In the genomic region with DNA sequence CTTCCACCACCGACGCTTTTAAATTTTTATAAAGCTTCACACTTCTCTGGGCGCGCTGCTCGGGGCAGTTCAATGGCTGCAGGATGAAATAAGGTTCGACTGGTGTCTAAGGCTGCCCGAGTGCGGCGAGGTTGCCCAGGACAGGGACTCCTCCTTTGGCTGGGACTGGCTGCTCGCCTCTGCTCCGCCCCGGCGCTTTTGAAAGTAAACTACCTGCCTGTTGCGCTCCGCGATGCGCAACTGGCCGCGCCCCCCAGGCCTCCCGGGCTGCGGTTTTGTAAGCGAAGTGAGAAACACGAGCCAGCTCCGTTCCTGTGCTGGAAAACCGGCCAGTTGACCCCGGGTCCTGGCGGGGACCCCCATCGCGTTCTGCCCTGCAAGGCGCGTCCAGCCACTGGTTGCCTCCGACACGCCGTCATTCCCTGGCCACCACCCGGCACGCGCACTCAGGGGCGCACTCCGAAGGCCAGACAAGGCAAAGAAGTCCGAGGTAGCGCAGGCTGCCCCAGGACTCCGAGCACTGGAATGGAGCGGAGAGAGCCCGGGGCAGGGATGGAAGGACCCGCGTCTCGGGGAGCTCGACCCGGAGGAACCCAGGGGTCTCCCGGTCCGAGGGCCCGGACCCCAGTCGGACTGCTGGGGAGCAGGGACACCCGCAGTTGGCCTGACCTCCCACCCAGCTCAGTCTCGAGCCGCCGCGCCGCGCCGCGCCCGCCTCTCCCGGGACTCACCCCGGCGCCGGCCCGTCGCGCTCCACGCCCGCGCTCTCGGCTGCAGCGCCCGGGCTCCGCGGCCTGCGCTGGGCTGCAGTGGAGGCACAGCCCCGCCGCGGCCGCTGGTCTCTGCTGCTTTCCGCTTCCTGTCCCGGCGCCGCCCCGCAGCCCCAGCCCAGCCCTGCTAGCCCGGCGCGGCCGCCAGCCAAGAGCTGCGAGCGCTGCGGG, we compare ENCODE assay signal across 8 mouse cellular contexts. TPM values are rescaled to one million over a fixed set of nuclear protein-coding genes. Genes with fewer than 3 reads are reported as not detected.
DNase-seq lines count a peak whose midpoint lies in the region; ATAC-seq and TF ChIP-seq lines count a peak whose summit lies in the region.

A gene (minus strand): TSS at position 913 of the 941 bp plus-strand sequence.

- TF ChIP-seq CTCF in kidney, adult 2 months (conservative IDR thresholded peaks at IDR 0.05; ENCODE audit: insufficient read depth, insufficient read length, low read depth, low read length) = no peak
- TF ChIP-seq CTCF in liver, embryonic 14.5 days (IDR thresholded peaks at IDR 0.05; ENCODE audit: low read depth) = no peak

- ATAC-seq in embryonic facial prominence, embryonic 12.5 days (ENCODE audit: insufficient number of reproducible peaks, insufficient read depth, low FRiP score, low TSS enrichment) = peak; percentile 86
- ATAC-seq in liver, embryonic 14.5 days (ENCODE audit: insufficient read depth) = peak; percentile 75
- ATAC-seq in neural tube, embryonic 13.5 days (ENCODE audit: low read depth) = peak; percentile 80

- no peaks in the 10 kb centered on the region for H3K9me3 ChIP-seq in embryonic facial prominence, embryonic 12.5 days
- no peaks in the 10 kb centered on the region for H3K9me3 ChIP-seq in liver, embryonic 14.5 days (ENCODE audit: control insufficient read depth, low read length)
- no peaks in the 10 kb centered on the region for H3K9me3 ChIP-seq in neural tube, embryonic 13.5 days

- no peak for TF ChIP-seq POLR2A in kidney, adult 2 months (IDR thresholded peaks at IDR 0.05; ENCODE audit: low read depth, low read length)

- H3K4me2 ChIP-seq in embryonic facial prominence, embryonic 12.5 days (replicated peaks) = peak within 1 kb of the TSS; percentile 85
- peak within 1 kb of the TSS; percentile 75 for H3K4me2 ChIP-seq in liver, embryonic 14.5 days (ENCODE audit: low read depth)
- H3K4me2 ChIP-seq in neural tube, embryonic 13.5 days = peak within 1 kb of the TSS; percentile 81

- DNase-seq in thymus, postnatal 25 days = peak; percentile 3
- no peak for DNase-seq in thymus, postnatal 0 days (ENCODE audit: low spot score)
- peak; percentile 68 for DNase-seq in heart, adult 8-10 months (ENCODE audit: low spot score)
- peak; percentile 91 for DNase-seq in kidney, adult 2 months
- peak in 1 of 3 experiments; percentile 4 for DNase-seq in liver, embryonic 14.5 days (ENCODE audit: low read depth in 3 of 3, low spot score in 3 of 3)
- DNase-seq in urinary bladder, postnatal 25 days (ENCODE audit: low spot score) = peak; percentile 78

- no peaks in the 10 kb centered on the region for H3K36me3 ChIP-seq in embryonic facial prominence, embryonic 12.5 days
- H3K36me3 ChIP-seq in kidney, adult 2 months (ENCODE audit: control insufficient read depth, insufficient read depth, low read length) = no peaks in the 10 kb centered on the region
- no peaks in the 10 kb centered on the region for H3K36me3 ChIP-seq in liver, embryonic 14.5 days (replicated peaks; ENCODE audit: control insufficient read depth, insufficient read depth, low read depth)
- H3K36me3 ChIP-seq in neural tube, embryonic 13.5 days = no peaks in the 10 kb centered on the region

- under 1% methylated on average over 91 of the region's 95 CpGs for WGBS in embryonic facial prominence, embryonic 12.5 days
- under 1% methylated on average over 95 of the region's 95 CpGs for WGBS in kidney, adult 2 months
- under 1% methylated on average over 93 of the region's 95 CpGs for WGBS in liver, embryonic 14.5 days (ENCODE audit: insufficient replicate concordance)
- under 1% methylated on average over 84 of the region's 95 CpGs for WGBS in neural tube, embryonic 13.5 days

- TF ChIP-seq EP300 in liver, embryonic 14.5 days (IDR thresholded peaks at IDR 0.05; ENCODE audit: low read depth) = no peak

- H3K9ac ChIP-seq in embryonic facial prominence, embryonic 12.5 days = peak within 1 kb of the TSS; percentile 82
- H3K9ac ChIP-seq in liver, embryonic 14.5 days (replicated peaks) = peak within 1 kb of the TSS; percentile 38
- peak within 1 kb of the TSS; percentile 75 for H3K9ac ChIP-seq in neural tube, embryonic 13.5 days

- H3K27ac ChIP-seq in embryonic facial prominence, embryonic 12.5 days = peak within 1 kb of the TSS; percentile 81
- H3K27ac ChIP-seq in kidney, adult 2 months (ENCODE audit: insufficient read depth, low read depth, low read length) = peak within 1 kb of the TSS; percentile 64
- no peak within 1 kb of the TSS for H3K27ac ChIP-seq in liver, embryonic 14.5 days
- peak within 1 kb of the TSS; percentile 79 for H3K27ac ChIP-seq in neural tube, embryonic 13.5 days (replicated peaks)

- H3K27me3 ChIP-seq in embryonic facial prominence, embryonic 12.5 days = 0 out of 2 replicates have a peak, but pooled peaks cover 22% of the 10 kb centered on the region
- H3K27me3 ChIP-seq in kidney, adult 2 months (replicated peaks; ENCODE audit: control insufficient read depth, insufficient read depth, low read length) = no peaks in the 10 kb centered on the region
- H3K27me3 ChIP-seq in liver, embryonic 14.5 days (ENCODE audit: control insufficient read depth, insufficient read depth, low read length) = peaks cover 52% of the 10 kb centered on the region
- H3K27me3 ChIP-seq in neural tube, embryonic 13.5 days = peaks cover 73% of the 10 kb centered on the region

- peak within 1 kb of the TSS; percentile 71 for H3K4me3 ChIP-seq in embryonic facial prominence, embryonic 12.5 days
- H3K4me3 ChIP-seq in kidney, adult 2 months (ENCODE audit: insufficient read depth, low read depth, low read length) = peak within 1 kb of the TSS; percentile 89
- H3K4me3 ChIP-seq in liver, embryonic 14.5 days (ENCODE audit: insufficient read depth in 1 of 2, low read depth in 2 of 2, low read length in 2 of 2) = peak within 1 kb of the TSS; percentile 47 to 55
- H3K4me3 ChIP-seq in neural tube, embryonic 13.5 days = peak within 1 kb of the TSS; percentile 51

- H3K4me1 ChIP-seq in embryonic facial prominence, embryonic 12.5 days = peaks cover 23% of the 10 kb centered on the region
- peaks cover 13% of the 10 kb centered on the region for H3K4me1 ChIP-seq in kidney, adult 2 months (ENCODE audit: control insufficient read depth, insufficient read depth, low read length)
- H3K4me1 ChIP-seq in liver, embryonic 14.5 days (replicated peaks; ENCODE audit: control insufficient read depth in 2 of 2, insufficient read depth in 2 of 2, low read length in 1 of 2) = no peaks in the 10 kb centered on the region
- H3K4me1 ChIP-seq in neural tube, embryonic 13.5 days (replicated peaks) = peaks cover 51% of the 10 kb centered on the region

RNA-seq across cellular contexts. Expression of the gene that starts here (rescaled TPM):
- 5.2 and 5.4 TPM in 2 replicates for polyA plus RNA-seq in thymus, postnatal 0 days (2015; fragmentation: Nextera tagmentation; extraction: Ambion mirVana)
- 17.5 and 19.1 TPM in 2 replicates for polyA plus RNA-seq in embryonic facial prominence, embryonic 12.5 days (2016; fragmentation: Nextera tagmentation; extraction: Ambion mirVana)
- total RNA-seq in heart, adult 8-10 months (2022) = 10 to 100 TPM; 10.3 to 14.0 (median 11.1) TPM
- polyA plus RNA-seq in kidney, adult 2 months (2012; rRNA removed) = 31.1 and 34.6 TPM in 2 replicates
- 62.8 and 74.2 TPM in 2 replicates for polyA plus RNA-seq in liver, embryonic 14.5 days (2012; rRNA removed)
- 62.0 and 62.2 TPM in 2 replicates for polyA plus RNA-seq in liver, embryonic 14.5 days (2014; fragmentation: Nextera tagmentation; extraction: Ambion mirVana)
- 10.5 and 11.0 TPM in 2 replicates for polyA plus RNA-seq in neural tube, embryonic 13.5 days (2015; fragmentation: Nextera tagmentation; extraction: Ambion mirVana)
